In the genomic region with DNA sequence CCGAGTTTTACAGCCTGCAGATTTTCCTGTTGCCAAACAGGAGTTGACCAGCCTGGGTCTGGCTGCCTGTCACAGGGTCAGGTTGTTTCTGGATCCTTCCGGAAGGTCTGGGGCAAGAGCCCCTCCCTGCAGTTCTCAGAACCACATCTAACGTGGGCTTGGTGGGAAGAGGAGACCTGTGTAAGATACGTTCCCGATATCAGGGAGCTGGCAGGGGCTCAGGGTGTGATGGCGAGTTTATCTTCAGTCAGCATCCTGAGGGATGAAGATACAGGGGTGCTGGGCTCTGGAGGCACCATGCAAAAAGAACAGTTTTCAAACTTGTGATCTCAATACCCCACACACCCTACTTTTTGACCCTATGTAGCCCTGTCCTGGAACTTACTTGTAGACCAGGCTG, we compare ENCODE assay signal across 1 mouse cellular context.
A peak's percentile ranks its signal among the peaks of the same experiment; 100 is the strongest.
TF ChIP-seq lines count a peak whose summit lies in the region.

No protein-coding gene starts in this region.

TF ChIP-seq in MEL, 35 proteins besides CTCF, POLR2A, EP300 and RAD21 (continued from another document):
- TF ChIP-seq JUND (IDR thresholded peaks at IDR 0.05; ENCODE audit: low read depth, low read length): no peak
- no peak for TF ChIP-seq MAZ (IDR thresholded peaks at IDR 0.05; ENCODE audit: low read depth, low read length)
- no peak for TF ChIP-seq MAFK (IDR thresholded peaks at IDR 0.05; ENCODE audit: borderline replicate concordance, low read depth, low read length)
- no peak for TF ChIP-seq ZKSCAN1 (IDR thresholded peaks at IDR 0.05; ENCODE audit: low read depth, low read length)
- no peak for TF ChIP-seq NRF1 (IDR thresholded peaks at IDR 0.05; ENCODE audit: insufficient read depth, low read depth, low read length, poor library complexity, severe bottlenecking)
- 0 out of 2 replicates have a peak, but pooled peaks have one; percentile 9 for TF ChIP-seq RCOR1 (IDR thresholded peaks at IDR 0.05; ENCODE audit: low read depth, low read length)
- no peak for TF ChIP-seq CHD2 (IDR thresholded peaks at IDR 0.05; ENCODE audit: low read length)
